Mouse (Mus musculus): ENCODE data around the gene Flywch2.
A peak's percentile ranks its signal among the peaks of the same experiment; 100 is the strongest.

Flywch2 gene

DNA sequence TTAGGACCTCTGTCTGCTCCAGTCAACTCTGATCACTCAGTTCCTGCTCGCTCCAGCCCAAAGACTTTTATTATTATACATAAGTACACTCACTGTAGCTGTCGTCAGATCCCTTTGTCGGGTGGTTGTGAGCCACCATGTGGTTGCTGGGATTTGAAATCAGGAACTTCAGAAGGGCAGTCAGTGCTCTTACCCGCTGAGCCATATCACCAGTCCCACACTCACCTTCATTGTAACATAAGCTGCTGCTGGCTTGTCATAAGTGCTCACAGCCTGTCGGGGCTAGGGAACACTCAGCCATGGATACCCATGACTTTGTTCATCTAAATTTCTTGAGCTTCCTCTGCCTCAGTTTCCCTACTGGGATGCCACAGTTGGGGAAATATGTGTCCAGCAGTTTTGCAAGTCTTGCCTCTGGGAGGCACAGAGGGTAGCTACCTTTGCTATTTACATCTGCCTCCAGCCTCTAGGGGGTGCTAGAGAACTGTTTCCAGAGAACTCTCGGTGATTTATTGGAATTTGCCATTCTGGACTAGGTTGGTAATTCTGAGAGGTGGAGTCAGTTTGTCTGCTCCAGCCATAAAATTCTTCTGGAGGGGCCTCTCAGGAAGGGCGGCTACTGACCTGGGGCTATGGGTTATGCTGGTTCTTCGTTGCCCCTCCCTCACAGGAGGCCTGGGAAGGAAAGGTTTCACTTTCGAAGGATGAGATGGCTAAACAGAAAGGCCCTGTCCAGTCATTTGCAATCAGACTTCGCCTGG is 37.1 kb downstream of the Flywch2 start:
- peak; percentile 81 for DNase-seq (ENCODE audit: low spot score)

DNA sequence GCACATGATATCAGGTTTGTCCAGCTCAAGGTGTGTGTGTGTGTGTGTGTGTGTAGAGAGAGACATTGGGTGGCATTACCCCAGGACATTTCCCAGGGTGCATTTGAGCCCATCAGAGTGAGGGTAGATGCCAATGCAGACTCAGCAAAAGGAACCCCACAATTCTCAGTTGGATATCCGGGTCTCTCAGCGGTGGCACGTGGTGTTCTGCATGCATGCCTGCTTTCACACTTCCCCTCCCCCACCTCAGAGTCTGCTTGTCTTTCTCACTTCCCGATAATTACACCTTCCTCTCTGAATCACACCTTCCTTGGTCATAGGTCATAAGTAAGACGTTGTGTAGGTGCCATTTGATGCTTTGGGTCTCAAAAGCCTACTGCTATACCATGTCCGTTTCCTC is 37.9 kb downstream of the Flywch2 start:
- DNase-seq (ENCODE audit: low spot score): no peak

DNA sequence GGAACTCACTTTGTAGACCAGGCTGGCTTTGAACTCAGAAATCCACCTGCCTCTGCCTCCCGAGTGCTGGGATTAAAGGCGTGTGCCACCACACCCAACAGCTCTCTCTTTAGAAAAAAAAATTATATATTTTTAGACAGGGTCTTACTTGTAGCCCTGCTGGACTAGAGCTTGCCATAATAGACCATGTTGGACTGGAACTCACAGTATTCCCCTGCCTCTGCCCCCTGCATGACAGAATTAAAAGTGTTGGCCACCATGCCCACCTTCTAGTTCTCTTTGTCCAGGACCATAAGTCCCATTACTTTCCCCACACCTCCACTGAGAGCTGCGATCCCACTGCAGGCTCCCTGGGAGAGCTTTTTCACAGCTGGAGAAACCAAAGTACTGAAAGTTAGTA is 38.4 kb downstream of the Flywch2 start:
- DNase-seq (ENCODE audit: low spot score): no peak

DNA sequence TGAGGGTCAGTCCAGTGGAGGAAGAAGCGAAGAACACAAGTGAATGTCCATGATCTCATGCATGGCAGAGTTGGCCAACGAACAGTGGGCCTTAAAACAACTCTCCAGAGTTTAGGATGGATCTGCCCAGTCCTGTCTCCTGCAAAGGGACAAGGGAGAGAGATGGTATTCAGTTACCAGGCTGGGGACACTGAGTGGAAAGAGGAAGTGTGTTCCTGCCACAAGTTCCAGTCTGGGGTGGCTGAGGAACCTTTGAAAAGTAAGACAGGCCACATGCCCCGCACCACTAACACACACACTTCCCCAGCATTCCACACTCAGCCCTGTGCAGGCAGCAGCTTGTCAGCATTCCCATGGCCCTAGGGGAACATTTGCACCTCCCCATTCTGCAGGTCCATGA is 39.1 kb downstream of the Flywch2 start:
- DNase-seq (ENCODE audit: low spot score): no peak

DNA sequence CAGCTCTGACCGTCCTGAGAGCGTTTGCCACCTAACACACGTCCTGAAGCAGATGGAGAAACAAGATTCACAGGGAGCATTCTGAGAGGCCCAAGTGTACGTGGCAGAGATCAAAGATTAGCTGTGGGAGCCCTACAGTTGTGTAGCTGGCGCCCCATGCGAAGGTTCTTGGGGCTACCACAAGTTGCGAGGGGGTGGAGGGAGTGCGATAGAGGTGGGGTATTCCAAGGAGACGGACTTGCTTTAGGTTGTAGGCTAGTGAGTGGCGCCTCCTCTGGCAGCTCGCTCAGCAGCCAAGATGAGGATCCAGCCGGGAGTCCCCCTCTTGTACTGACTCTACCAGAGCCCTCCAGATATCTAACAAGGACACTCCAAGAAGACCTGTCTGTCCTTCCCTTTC is 39.6 kb downstream of the Flywch2 start:
- DNase-seq (ENCODE audit: low spot score): no peak

DNA sequence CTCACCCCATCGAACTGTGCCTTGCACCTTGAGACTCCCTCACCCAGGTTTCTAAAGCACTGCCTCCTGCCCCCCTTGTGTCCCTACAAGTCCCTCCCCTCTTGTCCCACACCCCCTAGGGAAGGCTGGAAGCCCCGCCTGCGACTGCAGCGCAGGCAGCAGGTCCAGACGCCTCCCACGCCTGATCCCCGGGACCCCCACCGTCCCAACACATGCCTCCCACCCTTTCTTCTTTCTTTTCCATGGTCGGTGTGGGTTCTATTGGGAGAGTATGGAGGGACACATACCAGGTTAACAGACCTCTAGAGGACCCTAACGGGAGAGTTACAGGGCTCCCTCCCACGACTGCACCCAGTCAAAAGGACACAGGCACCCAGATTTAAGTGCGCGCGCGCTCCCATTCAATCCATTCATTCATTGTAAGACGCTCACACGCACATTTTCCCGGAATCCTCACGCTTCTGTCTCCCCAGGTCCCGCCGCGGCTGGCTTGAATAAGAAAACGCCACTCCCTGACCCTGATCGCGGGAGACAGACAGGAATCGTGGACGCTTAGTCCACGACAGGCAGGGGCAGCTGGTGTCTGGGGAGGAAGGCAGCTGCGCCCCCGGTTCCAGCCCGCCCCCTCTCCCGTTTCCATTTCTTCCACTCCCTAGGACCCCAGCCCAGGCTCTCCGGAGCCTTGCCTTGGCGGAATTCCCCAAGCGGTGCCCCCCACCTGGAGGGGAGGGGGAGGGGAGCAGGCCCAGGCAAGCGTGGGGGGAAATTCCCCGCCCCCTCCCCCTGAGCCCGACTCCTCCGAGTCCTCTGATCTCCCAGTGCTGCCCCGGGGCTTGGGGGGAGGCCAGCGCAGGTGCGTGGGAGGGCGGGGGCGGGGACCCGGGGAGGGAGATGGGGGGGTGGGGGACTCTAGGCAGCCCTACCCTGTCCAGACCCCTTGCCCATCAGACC is 40.3 kb downstream of the Flywch2 start, which contains the start of gene Kremen2:
TSS of gene Kremen2 (minus strand) at position 533 of the 951 bp plus-strand sequence.
- no peak for DNase-seq (ENCODE audit: low spot score)

DNA sequence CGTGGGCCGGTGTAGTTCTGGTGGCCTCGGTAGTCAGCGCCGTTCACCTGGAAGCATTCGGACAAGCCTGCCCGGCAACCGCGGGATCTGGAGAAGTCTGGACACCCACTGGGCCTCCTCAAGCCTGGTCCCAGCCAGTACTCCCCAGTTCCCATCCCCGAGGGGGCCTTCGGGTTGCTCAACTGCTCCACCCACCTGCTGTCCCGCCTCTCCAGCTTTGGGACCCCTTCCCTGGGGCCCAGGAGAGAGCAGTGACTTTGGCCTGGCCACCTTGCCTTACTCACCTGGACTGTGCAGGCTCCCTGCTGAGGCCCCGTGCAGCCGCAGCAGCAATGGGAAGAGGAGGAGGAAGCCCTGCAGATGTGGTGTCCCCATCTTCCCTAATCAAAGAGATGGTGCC is 41.2 kb downstream of the Flywch2 start:
- DNase-seq (ENCODE audit: low spot score): no peak

DNA sequence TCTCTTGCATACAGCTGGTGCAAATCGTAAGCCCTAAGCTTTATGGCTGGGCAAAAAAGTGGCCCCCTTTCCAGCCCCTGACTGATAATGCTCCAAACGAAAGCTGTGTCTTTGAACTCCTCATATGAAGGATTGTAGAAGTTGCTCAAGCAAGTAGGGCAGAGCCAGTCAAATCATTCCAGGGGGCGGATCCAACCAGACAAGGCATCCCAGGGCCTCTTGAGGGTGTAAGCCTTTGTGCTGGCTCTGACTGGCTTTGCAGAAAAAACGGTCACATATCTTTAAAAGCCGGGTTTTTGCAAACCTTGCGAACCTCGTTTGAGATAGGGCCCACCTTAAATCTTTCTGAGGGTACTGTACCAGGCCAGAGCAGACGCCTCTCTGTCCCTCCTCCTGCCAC is 41.8 kb downstream of the Flywch2 start:
- no peak for DNase-seq (ENCODE audit: low spot score)

DNA sequence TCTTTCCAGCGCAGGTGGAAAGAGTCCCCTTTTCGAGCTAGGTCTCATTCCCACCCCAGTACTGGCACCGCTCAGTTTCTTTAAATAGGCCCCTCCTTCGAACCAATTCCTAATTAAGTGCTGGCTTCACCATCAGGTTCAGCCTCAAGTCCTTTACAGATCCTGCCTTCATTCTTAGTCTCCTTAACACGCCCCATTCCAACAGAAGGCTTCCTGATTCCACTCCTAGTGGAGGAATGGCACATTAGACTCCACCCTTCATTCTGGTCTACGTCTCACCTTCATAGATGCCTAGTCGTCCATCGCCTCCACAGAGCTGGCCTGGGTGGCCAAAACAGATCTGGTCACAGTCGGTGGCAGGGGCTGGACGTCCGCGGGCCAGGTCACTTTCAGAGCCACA is 42.9 kb downstream of the Flywch2 start:
- DNase-seq (ENCODE audit: low spot score): no peak

DNA sequence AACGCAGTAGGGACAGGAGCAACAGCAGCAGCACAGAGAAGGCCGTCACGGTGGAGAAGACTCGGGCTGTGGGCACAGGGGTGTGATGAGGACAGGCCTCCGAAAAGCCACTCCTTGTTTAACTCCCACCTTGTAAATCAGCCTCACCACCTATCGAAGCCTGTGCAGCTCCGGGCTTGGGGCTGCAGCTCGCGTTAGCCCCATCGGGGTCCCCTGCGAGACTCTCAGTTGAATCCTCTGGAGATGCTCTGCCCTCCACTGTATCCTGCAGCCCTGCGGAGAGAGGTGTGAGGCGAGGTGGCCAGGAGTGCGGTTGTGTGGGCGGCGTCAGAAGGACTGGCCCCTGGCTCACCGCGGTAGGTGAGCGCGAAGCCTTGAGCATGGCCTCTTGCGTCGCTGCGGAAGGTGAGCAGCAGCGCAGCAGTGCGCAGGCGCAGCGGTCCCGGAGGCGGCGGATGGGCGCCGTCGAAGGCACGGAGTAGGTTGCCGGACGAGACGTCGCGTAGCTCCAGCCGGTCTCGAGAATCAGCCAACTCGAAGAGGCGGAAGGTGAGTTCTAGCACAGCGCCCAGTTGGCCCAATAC is 43.6 kb downstream of the Flywch2 start:
- DNase-seq (ENCODE audit: low spot score): no peak

DNA sequence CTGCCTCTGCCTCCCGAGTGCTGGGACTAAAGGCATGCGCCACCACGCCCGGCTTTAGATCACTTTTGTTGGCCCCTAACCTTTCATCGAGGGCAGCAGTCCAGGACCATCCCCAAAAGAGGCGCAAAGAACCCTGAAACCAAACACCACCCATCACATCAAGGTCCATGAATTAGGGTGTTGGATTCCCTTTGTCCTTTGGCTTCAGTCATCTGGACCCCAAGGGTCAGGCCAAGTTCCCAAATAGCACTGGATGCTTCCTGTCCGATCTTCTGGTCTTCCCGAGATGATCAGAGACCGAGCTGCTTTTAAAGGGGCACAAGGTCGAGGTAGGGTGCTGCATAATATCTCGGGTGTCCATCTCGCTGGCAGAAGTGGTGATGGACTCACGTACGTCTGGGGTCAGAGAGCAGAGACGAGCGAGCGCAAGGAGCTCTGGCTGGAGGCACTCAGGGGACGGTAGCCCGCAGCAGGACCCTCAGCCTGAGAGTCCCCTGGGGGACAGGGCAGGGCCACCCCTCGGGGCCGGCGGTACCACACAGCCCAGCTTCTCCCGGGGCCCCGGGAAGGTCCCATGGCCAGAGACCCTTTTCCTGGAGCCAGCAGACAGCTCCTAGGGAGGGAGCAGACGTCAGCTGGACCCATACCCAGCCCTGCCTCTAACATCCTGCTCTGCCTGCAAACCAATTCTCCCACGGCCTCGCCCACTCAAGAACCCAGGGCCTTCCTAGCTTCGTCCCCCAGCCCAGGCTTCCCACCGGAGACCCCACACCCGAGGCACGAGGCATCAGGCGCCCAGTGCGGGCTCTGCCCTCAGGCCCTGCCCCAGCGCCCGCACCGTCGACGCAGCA is 44.3 kb downstream of the Flywch2 start:
- no peak for DNase-seq (ENCODE audit: low spot score)

DNA sequence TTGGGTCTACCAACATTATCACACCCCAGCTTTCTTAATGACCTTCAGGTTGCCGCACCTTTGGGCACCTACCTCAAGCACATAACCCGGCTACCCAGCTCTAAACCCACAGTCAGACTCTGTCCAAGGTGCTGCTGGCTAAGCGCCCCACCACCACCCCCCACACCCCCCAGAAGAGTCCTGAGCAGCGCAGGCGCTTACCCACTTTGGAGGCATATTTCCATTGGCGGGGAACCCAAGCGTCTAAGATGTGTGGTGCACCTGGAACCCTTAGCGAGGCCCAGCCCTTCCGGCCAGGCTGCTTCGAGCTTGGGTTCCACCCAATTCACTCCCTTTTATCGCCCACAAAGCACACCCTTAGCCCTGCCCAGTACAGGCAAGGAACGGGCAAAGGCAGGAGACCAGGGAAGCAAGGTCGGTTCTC is 45.3 kb downstream of the Flywch2 start, which contains the start of gene Paqr4:
TSS of gene Paqr4 (minus strand) at position 270 of the 424 bp plus-strand sequence.
- DNase-seq (ENCODE audit: low spot score): no peak

DNA sequence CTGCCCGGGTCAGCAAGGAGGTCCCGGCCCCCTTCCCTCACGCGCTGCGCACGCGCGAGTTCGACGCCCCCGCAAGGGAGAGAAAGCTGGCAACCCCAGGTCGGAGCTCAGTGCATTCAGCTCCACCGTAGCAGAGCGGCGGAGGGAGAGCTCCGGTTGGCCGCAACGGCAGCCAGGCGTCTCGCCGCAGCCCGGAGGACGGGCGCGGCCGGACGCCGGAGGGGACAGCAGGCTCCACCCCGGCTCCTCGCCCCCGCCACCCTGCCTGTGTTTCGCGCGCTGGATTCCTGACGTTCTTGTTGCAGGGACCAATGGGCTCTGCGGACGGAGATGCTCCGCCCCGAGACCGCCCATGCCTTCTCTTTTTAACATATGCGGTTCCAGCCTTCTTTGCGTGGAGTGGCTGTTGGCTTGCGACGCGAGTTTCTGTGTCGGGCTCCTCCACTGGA is 45.7 kb downstream of the Flywch2 start:
- DNase-seq (ENCODE audit: low spot score): peak; percentile 73

DNA sequence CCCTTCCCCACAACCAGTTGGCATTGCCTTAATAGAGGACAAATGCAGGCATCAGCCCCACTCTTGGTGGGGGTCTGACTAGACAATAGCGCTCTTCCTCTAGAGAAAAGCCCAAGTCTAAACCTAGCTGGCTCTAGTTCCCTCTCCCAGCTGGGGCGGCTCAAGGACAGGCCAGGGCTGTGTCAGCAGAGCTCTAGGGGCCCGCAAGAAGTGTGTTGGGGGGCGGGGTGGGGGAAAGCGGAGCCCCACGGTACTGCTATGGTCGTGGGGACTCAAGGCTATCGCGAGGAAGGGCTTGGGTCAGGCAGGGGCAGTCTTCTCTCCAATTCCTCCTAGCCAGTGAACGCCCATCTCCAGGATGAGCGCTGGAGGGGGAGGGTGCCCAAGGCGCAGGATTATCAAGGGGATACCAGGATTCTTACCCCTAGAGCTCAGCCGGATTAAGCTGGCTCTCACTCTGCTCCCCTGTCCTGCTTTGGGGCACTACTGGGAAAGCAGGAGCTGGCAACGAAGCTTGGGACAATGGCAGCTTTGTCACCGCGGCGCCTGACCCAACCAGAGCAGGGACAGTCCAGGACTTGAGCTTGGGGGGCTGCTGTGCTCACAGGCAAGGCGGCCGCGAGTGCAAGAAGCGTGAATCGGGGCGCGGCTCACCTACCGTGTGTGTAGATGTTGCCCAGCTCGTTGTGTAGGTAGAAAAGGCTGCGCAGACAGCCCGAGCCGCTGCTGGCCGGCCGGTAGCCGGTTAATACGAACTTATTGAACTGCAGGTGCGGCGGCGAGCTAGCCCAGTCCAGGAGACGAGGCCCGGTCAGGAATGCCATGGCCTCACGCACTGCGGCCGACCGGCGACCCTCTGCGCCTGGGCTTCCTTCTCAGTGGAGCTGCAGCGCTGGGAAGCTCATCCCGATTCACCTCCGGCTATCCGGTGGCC is 46.4 kb downstream of the Flywch2 start:
- DNase-seq (ENCODE audit: low spot score): no peak

DNA sequence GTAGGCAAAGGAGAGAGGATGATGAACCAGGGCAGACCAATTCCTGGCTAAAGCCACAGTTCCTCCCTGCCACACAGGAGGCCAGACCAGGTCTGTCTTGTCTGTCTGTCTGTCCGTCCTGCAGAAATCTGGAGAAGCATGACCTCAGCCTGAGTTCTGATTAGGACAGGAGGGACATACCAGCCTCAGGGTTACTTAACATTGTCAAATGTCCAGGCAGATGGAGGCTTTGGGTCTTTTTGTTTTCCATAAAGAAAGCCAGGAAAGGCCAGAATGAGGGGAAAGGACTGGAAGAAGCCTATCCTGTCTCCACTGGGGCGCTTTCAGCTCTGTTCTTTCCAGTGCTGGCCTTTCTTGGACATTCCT is 47.1 kb downstream of the Flywch2 start:
- no peak for DNase-seq (ENCODE audit: low spot score)

DNA sequence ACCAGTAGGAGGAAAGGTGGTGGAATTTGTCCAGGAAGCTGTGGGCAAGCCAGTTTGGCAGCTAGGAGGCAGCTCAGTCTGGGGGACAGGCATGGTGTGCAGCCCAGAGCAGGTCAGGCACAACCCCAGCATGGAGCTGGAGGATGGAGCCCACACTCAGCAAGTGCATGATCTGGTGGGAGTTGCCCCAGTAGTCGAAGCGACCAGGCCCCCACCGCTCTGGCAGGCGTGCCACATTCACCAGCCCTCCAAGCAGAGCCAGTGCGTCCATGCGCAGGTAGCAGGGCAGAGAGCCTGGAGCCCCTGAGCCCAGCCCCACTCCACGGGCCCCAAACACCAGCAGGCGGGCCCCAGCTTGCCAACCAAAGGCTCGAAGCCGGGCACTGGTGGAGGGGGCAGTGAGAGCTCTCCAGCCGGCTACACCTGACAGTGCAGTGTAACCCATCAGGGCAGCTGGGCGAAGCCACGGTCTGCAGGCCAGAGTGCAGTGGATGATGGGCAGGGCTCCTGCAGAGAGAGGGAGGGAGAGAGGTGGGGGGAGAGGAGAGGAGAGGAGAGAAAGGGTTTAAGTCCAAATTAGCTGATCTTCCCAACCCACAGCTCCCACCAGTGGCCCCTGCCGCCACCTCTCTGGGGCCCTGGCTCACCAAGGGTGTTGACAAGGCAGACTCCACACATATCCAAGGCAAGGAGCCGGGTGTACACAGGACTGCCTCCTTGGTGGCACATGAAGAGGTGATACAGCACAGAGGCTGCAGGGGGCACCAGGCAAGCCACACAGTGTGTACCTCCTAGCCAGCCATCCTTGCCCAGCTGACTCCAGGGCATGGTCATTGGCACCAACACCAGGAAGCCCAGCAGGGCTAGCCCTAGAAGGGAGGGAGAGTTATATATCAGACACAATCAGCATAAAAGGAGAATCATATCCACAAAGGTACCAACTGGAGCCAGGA is 48.1 kb downstream of the Flywch2 start:
- DNase-seq (ENCODE audit: low spot score): no peak

DNA sequence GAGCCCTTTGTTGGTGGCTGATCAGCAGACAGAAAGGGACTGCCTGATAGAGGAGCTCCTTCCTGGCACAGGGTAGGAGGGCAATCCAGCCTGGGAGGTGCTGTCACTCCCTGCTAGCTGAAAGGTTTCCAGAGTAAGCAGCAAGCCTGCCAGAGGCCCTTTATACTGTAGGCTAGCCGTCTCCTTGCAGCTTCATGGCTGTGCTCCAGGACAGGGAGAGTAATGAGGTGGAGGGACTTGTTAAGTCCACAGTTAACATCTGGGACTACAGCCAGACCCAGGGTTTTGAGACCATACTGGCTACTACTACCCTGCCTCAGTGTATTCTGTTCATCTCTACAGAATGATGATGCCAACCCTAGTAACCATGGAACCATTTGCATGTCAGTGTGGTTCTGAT is 51.5 kb downstream of the Flywch2 start:
- no peak for DNase-seq (ENCODE audit: low spot score)

DNA sequence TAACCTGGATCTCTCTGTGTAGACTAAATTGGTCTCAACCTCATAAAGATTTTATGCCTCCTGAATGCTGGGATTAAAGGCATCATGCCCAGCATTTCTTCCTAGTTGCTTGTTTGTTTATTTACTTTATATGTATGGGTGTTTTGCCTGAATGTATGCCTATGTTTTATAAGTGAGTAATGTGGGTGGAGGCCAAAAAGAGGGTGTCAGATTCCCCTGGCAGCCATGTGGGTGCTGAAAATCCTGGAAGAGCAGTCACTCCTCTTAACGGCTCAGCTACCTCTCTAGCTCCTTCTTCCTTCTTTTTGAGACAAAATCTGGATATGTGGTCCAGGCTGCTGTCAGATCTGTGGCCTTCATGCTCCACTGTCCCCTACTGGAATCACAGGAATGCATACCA is 55.4 kb downstream of the Flywch2 start:
- DNase-seq (ENCODE audit: low spot score): no peak

All from layer of hippocampus, adult 9-10 months (tissue).